Mouse (Mus musculus): ENCODE data around the gene Mybpc3. TPM values are rescaled to one million over a fixed set of nuclear protein-coding genes. Genes with fewer than 3 reads are reported as not detected.
A peak's percentile ranks its signal among the peaks of the same experiment; 100 is the strongest.

Gene Mybpc3
- polyA plus RNA-seq, 1 experiment from 2014 or later, result 0.47 TPM

DNA sequence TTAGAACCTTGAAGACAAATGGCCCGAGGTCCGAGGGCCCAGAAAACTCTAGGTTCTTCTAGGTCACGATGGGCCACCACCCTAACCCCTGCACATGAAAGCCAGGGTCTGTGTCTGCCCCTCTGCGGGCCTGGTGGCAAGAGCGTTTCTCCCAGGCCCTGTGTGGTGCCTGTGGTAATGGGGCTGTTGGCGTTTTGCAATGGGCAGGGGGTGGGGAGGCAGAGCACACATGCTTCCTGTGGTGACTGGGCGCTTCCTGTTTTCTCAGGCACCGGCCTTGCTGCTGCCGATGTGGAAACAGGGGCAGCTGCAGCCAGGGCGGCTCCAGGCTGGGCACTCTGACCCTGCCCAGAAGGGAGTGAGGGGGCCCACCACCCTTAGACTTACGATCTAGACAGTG, 35.1 kb upstream of the Mybpc3 start:
- no peaks in the 10 kb centered on the region for H3K36me3 ChIP-seq (ENCODE audit: insufficient read depth)
- peak overlapping the region; percentile 24; the same call in 1 of the 2 replicates for H3K27ac ChIP-seq (ENCODE audit: low read depth)
- no peak overlapping the region for H3K9ac ChIP-seq
- TF ChIP-seq CTCF (IDR thresholded peaks at IDR 0.05; ENCODE audit: low read depth), result no peak
- DNase-seq (peak; percentile 47), ATAC-seq (ENCODE audit: insufficient read depth) (no peak)
- no peak overlapping the region for H3K4me2 ChIP-seq
- no peaks in the 10 kb centered on the region for H3K4me1 ChIP-seq (ENCODE audit: insufficient read depth)
- no peaks in the 10 kb centered on the region for H3K9me3 ChIP-seq (ENCODE audit: low read depth, low read length)
- 62% methylated on average over 11 of the region's 11 CpGs for WGBS
- no peak overlapping the region for H3K4me3 ChIP-seq (ENCODE audit: low read depth, low read length)
- H3K27me3 ChIP-seq (ENCODE audit: insufficient read depth, low read length), result no peaks in the 10 kb centered on the region

GRCm38 (mm10) chr2:91083366-91083940, 34.5 kb upstream of the Mybpc3 start:
- WGBS, result 56% methylated on average over 1 of the region's 1 CpGs
- TF ChIP-seq CTCF (IDR thresholded peaks at IDR 0.05; ENCODE audit: low read depth), result peak; percentile 17; the same call in 1 of the 2 replicates
- no peaks in the 10 kb centered on the region for H3K36me3 ChIP-seq (ENCODE audit: insufficient read depth)
- no peaks in the 10 kb centered on the region for H3K27me3 ChIP-seq (ENCODE audit: insufficient read depth, low read length)
- no peak overlapping the region for H3K4me2 ChIP-seq
- ATAC-seq (ENCODE audit: insufficient read depth), result no peak
- no peaks in the 10 kb centered on the region for H3K9me3 ChIP-seq (ENCODE audit: low read depth, low read length)
- H3K9ac ChIP-seq, result no peak overlapping the region
- H3K27ac ChIP-seq (ENCODE audit: low read depth), result no peak overlapping the region
- DNase-seq, result no peak
- H3K4me3 ChIP-seq (ENCODE audit: low read depth, low read length), result no peak overlapping the region
- no peaks in the 10 kb centered on the region for H3K4me1 ChIP-seq (ENCODE audit: insufficient read depth)

DNA sequence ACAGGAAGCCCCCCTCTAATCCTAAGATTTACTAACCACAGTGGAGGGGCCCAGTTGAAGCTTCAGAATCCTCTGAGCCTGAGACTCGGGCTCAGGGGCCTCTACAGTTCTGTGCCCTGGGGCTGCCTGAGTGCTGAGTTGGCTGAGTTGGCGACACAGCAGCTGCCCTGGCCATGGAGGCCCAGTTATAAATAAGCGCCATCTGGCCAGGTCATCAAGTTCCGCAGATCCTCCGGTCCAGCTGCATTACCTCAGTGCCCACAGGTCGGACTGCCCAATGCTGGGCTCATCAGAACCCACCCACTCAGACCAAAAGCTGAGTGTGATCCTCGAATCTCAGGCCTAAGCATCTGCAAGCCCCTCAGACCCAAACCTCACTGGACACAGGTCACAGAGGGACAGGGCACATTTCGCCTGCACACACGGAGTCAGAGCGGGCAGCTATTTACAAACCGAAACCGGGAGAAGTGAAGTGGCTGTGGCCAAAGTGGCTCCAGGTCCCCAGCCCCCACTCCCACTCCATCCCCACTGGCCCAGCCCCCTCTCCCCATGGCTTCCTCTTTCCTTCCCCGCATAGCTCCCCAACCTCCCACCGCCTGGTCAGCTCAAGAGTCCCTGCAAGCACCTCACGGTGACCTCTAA, 33.6 kb upstream of the Mybpc3 start:
- no peak for TF ChIP-seq CTCF (IDR thresholded peaks at IDR 0.05; ENCODE audit: low read depth)
- Histone ChIP-seq H3K4me3 (ENCODE audit: low read depth, low read length) (no peak overlapping the region), H3K4me2 (no peak overlapping the region), H3K27me3 (ENCODE audit: insufficient read depth, low read length) (no peaks in the 10 kb centered on the region), H3K9ac (no peak overlapping the region), H3K27ac (ENCODE audit: low read depth) (no peak overlapping the region), H3K9me3 (ENCODE audit: low read depth, low read length) (no peaks in the 10 kb centered on the region), H3K4me1 (ENCODE audit: insufficient read depth) (no peaks in the 10 kb centered on the region), H3K36me3 (ENCODE audit: insufficient read depth) (no peaks in the 10 kb centered on the region)
- DNase-seq (no peak), ATAC-seq (ENCODE audit: insufficient read depth) (no peak)
- 77% methylated on average over 15 of the region's 15 CpGs for WGBS

DNA sequence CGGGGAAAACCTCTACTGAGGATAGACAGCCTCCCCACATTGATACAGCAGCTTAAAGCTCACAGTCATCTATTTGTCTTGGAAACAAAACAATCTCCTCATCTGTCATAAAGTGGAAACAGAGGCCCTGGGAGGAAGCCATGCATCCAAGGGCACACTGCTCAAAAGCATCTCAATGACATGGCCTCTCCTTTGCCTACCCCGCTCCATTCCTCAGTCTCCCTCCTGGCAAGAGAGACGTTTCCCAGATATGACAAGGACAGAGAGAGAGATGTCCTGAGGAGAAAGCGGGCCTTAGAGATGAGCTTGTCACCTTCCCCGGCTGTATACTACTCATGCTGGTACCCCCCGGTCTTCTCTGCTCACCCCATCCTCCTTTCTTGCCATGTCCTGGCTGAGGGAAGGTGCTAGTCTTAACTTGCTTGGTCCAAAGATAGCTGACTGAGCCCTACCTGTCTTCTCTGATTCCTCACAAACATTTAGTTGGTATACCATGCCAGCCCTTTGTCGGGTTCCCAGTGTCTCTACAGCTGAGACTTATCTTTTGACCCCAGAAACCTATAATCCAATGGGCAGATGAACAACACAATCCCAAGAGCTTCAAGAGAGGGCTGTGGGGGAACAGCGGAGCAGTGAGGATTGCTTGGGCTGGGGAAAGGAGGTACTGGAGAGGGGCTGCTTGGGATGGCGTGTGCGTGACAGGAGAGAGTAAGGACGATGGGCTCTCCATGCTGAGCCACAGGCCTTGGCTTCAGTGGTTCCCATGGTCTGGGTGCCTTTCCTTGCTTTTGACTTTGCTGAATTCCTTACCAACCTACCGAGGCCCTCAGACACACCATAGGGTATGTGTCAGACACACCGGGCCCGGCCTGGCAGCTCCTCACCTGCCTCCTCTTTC, 32.2 kb upstream of the Mybpc3 start:
- DNase-seq (no peak), ATAC-seq (ENCODE audit: insufficient read depth) (no peak)
- no peaks in the 10 kb centered on the region for H3K36me3 ChIP-seq (ENCODE audit: insufficient read depth)
- no peaks in the 10 kb centered on the region for H3K9me3 ChIP-seq (ENCODE audit: low read depth, low read length)
- H3K9ac ChIP-seq, result no peak overlapping the region; the same call in 1 of the 2 replicates
- TF ChIP-seq CTCF (IDR thresholded peaks at IDR 0.05; ENCODE audit: low read depth), result no peak
- H3K27ac ChIP-seq (ENCODE audit: low read depth), result no peak overlapping the region
- no peaks in the 10 kb centered on the region for H3K4me1 ChIP-seq (ENCODE audit: insufficient read depth)
- H3K4me2 ChIP-seq, result no peak overlapping the region
- WGBS, result 85% methylated on average over 14 of the region's 14 CpGs
- H3K27me3 ChIP-seq (ENCODE audit: insufficient read depth, low read length), result no peaks in the 10 kb centered on the region
- H3K4me3 ChIP-seq (ENCODE audit: low read depth, low read length), result no peak overlapping the region

- no peak for TF ChIP-seq CTCF (IDR thresholded peaks at IDR 0.05; ENCODE audit: low read depth)
- ATAC-seq (ENCODE audit: insufficient read depth) (no peak), DNase-seq (no peak)
- Histone ChIP-seq H3K36me3 (ENCODE audit: insufficient read depth) (no peaks in the 10 kb centered on the region), H3K4me2 (no peak overlapping the region), H3K27me3 (ENCODE audit: insufficient read depth, low read length) (no peaks in the 10 kb centered on the region), H3K9me3 (ENCODE audit: low read depth, low read length) (no peaks in the 10 kb centered on the region), H3K27ac (ENCODE audit: low read depth) (no peak overlapping the region), H3K4me1 (ENCODE audit: insufficient read depth) (no peaks in the 10 kb centered on the region), H3K4me3 (ENCODE audit: low read depth, low read length) (no peak overlapping the region), H3K9ac (no peak overlapping the region; the same call in 1 of the 2 replicates)
- WGBS, result 75% methylated on average over 9 of the region's 9 CpGs
Observed at GRCm38 (mm10) chr2:91086392-91087237, 31.3 kb upstream of the Mybpc3 start.

GRCm38 (mm10) chr2:91087453-91087852, 30.5 kb upstream of the Mybpc3 start:
- no peak overlapping the region for H3K4me2 ChIP-seq
- ATAC-seq (ENCODE audit: insufficient read depth) (no peak), DNase-seq (no peak)
- TF ChIP-seq CTCF (IDR thresholded peaks at IDR 0.05; ENCODE audit: low read depth), result no peak
- no peaks in the 10 kb centered on the region for H3K9me3 ChIP-seq (ENCODE audit: low read depth, low read length)
- H3K36me3 ChIP-seq (ENCODE audit: insufficient read depth), result no peaks in the 10 kb centered on the region
- WGBS, result 77% methylated on average over 9 of the region's 9 CpGs
- H3K27me3 ChIP-seq (ENCODE audit: insufficient read depth, low read length), result no peaks in the 10 kb centered on the region
- no peak overlapping the region for H3K27ac ChIP-seq (ENCODE audit: low read depth)
- no peak overlapping the region for H3K4me3 ChIP-seq (ENCODE audit: low read depth, low read length)
- no peak overlapping the region for H3K9ac ChIP-seq
- no peaks in the 10 kb centered on the region for H3K4me1 ChIP-seq (ENCODE audit: insufficient read depth)
